34 mouse cellular contexts compared by ENCODE assay signal in genomic region chr19:58805191-58805779, GRCm38 (mm10). TPM values are rescaled to one million over a fixed set of nuclear protein-coding genes. Genes with fewer than 3 reads are reported as not detected.
DNase-seq lines count a peak whose midpoint lies in the region; ATAC-seq lines count a peak whose summit lies in the region.
"Had no signal": no experiment of that assay in that cellular context is flagged by ENCODE, and none has a peak within 500 bp of the region (broad histone marks: within the 10 kb centered on the region; RNA-seq: fewer than 3 reads in every experiment).

No protein-coding gene starts in this region.

- H3K36me3 ChIP-seq in intestine, embryonic 16.5 days (ENCODE audit: control insufficient read depth, insufficient read depth, low read length): no peaks in the 10 kb centered on the region
- no peaks in the 10 kb centered on the region for H3K36me3 ChIP-seq in limb, embryonic 10.5 days
- H3K36me3 ChIP-seq: embryonic facial prominence, embryonic 12.5 days; G1E; limb, embryonic 12.5 days; liver, embryonic 15.5 days had no signal

- 85% methylated on average over 9 of the region's 9 CpGs for WGBS in intestine, embryonic 16.5 days
- WGBS in limb, embryonic 10.5 days: 92% methylated on average over 9 of the region's 9 CpGs

- intact Hi-C loops in left cerebral cortex, postnatal 36 days (cut with DNase I): loop anchor here (5.0 kb wide), 1 partner anchor 402 kb away; no protein-coding TSS in a partner anchor

- peak; percentile 69 for DNase-seq in layer of hippocampus, adult 11-12 months (ENCODE audit: low spot score)
- no peak for DNase-seq in layer of hippocampus, postnatal 10 days (ENCODE audit: low spot score in 2 of 2)
- DNase-seq in left cerebral cortex, postnatal 36 days (ENCODE audit: low spot score in 2 of 2): peak; percentile 33 to 53
- DNase-seq in left cerebral cortex, adult 8-10 months (ENCODE audit: low spot score in 2 of 2): no peak
- DNase-seq in brain, adult 2 months (ENCODE audit: low read depth, low spot score): peak; percentile 76
- DNase-seq in layer of hippocampus, adult 9-11 months: peak; percentile 71
- DNase-seq in limb, embryonic 10.5 days (ENCODE audit: low spot score): no peak
- DNase-seq: adrenal gland, adult 8-10 months; cerebellum, adult 11-12 months; cerebellum, adult 9-11 months; embryo, embryonic 11 days; heart, adult 2 months; heart, postnatal 10 days; kidney, adult 11 months; kidney, postnatal 14 days; lung, embryonic 14.5 days; lung, postnatal 14 days had no signal

- no peak overlapping the region for H3K4me3 ChIP-seq in intestine, embryonic 16.5 days (ENCODE audit: low read length)
- H3K4me3 ChIP-seq in limb, embryonic 10.5 days: no peak overlapping the region
- H3K4me3 ChIP-seq: embryonic facial prominence, embryonic 12.5 days; heart, adult 2 months; heart, embryonic 13.5 days; limb, embryonic 12.5 days; liver, embryonic 15.5 days; neural tube, embryonic 12.5 days had no signal

- no peaks in the 10 kb centered on the region for H3K27me3 ChIP-seq in intestine, embryonic 16.5 days (replicated peaks; ENCODE audit: control insufficient read depth, insufficient read depth, low read length)
- no peaks in the 10 kb centered on the region for H3K27me3 ChIP-seq in limb, embryonic 10.5 days (ENCODE audit: low read depth, poor library complexity, severe bottlenecking)
- H3K27me3 ChIP-seq: embryonic facial prominence, embryonic 12.5 days; heart, embryonic 13.5 days; limb, embryonic 12.5 days; liver, embryonic 15.5 days; neural tube, embryonic 12.5 days had no signal

- H3K9me3 ChIP-seq in intestine, embryonic 16.5 days (ENCODE audit: control insufficient read depth, low read length): no peaks in the 10 kb centered on the region
- H3K9me3 ChIP-seq in limb, embryonic 10.5 days (replicated peaks): no peaks in the 10 kb centered on the region
- H3K9me3 ChIP-seq: embryonic facial prominence, embryonic 12.5 days; heart, embryonic 13.5 days; limb, embryonic 12.5 days; liver, embryonic 15.5 days; neural tube, embryonic 12.5 days had no signal

- H3K4me2 ChIP-seq in intestine, embryonic 16.5 days (ENCODE audit: low read depth, low read length): no peak overlapping the region
- H3K4me2 ChIP-seq: embryonic facial prominence, embryonic 12.5 days; heart, embryonic 13.5 days; hindbrain, embryonic 14.5 days; limb, embryonic 12.5 days; liver, embryonic 15.5 days; lung, embryonic 14.5 days; neural tube, embryonic 12.5 days had no signal

- no peak overlapping the region for H3K9ac ChIP-seq in intestine, embryonic 16.5 days (ENCODE audit: low read depth, low read length)
- H3K9ac ChIP-seq: embryonic facial prominence, embryonic 12.5 days; heart, embryonic 13.5 days; hindbrain, embryonic 14.5 days; limb, embryonic 12.5 days; liver, embryonic 15.5 days; lung, embryonic 14.5 days; neural tube, embryonic 12.5 days had no signal

- no peak overlapping the region for H3K27ac ChIP-seq in intestine, embryonic 16.5 days (ENCODE audit: low read length)
- no peak overlapping the region for H3K27ac ChIP-seq in limb, embryonic 10.5 days
- H3K27ac ChIP-seq: embryonic facial prominence, embryonic 12.5 days; heart, adult 2 months; heart, embryonic 13.5 days; hindbrain, embryonic 14.5 days; limb, embryonic 12.5 days; liver, embryonic 15.5 days; neural tube, embryonic 12.5 days had no signal

- no peaks in the 10 kb centered on the region for H3K4me1 ChIP-seq in intestine, embryonic 16.5 days (ENCODE audit: control insufficient read depth, insufficient read depth, low read length)
- H3K4me1 ChIP-seq in limb, embryonic 10.5 days: no peaks in the 10 kb centered on the region
- H3K4me1 ChIP-seq: embryonic facial prominence, embryonic 12.5 days; heart, embryonic 13.5 days; limb, embryonic 12.5 days; liver, embryonic 15.5 days; neural tube, embryonic 12.5 days had no signal

- no peak for ATAC-seq in intestine, embryonic 16.5 days
- ATAC-seq: forebrain, embryonic 14.5 days; midbrain, embryonic 16.5 days had no signal

RNA-seq across cellular contexts. Expression of gene 1700019N19Rik, which starts 11.0 kb away (rescaled TPM):
- total RNA-seq in layer of hippocampus, postnatal 10 days (2021): under 1 TPM in 1 of 2 experiments, not detected in 1; 0.37 TPM
- total RNA-seq in left cerebral cortex, postnatal 36 days (2021): 1 to 10 TPM in 1 of 2 experiments, not detected in 1; 1.1 TPM
- total RNA-seq in left cerebral cortex, adult 8-10 months (2022): under 1 TPM in 2 of 4 experiments, not detected in 2; 0.34 to 0.53 TPM
- polyA plus RNA-seq in intestine, embryonic 16.5 days (2015; fragmentation: Nextera tagmentation; extraction: Ambion mirVana): not detected in 2 replicates
- polyA plus RNA-seq in limb, embryonic 10.5 days (2016; fragmentation: Nextera tagmentation; extraction: Ambion mirVana): not detected in 2 replicates
- total RNA-seq: G1E; gastrocnemius, adult 8-10 months; gastrocnemius, postnatal 4 days; heart, adult 2 months; heart, postnatal 10 days; hematopoietic stem cell, adult 5-6 weeks; liver, adult 2 months had no signal
- polyA plus RNA-seq: forebrain, embryonic 14.5 days; G1E; heart, embryonic 13.5 days; hindbrain, embryonic 14.5 days; kidney, embryonic 14.5 days; limb, embryonic 12.5 days; liver, adult 2 months; liver, embryonic 15.5 days; lung, embryonic 14.5 days; midbrain, embryonic 16.5 days; neural tube, embryonic 12.5 days; small intestine, adult 2 months; stomach, embryonic 14.5 days had no signal

RNA-seq across cellular contexts. Expression of gene Pnliprp2, which starts 45.8 kb away (rescaled TPM):
- under 1 TPM in 1 of 2 experiments, not detected in 1; 0.20 TPM for total RNA-seq in layer of hippocampus, postnatal 10 days (2021)
- total RNA-seq in left cerebral cortex, postnatal 36 days (2021): under 1 TPM in 1 of 2 experiments, not detected in 1; 0.20 TPM
- total RNA-seq in left cerebral cortex, adult 8-10 months (2022): not detected
- 13.6 and 25.5 TPM in 2 replicates for polyA plus RNA-seq in intestine, embryonic 16.5 days (2015; fragmentation: Nextera tagmentation; extraction: Ambion mirVana)
- 0.11 TPM in 1 of 2 replicates, not detected in the other for polyA plus RNA-seq in limb, embryonic 10.5 days (2016; fragmentation: Nextera tagmentation; extraction: Ambion mirVana)
- total RNA-seq: adrenal gland, adult 8-10 months; G1E; gastrocnemius, adult 8-10 months; gastrocnemius, postnatal 4 days; heart, adult 2 months; heart, postnatal 10 days; hematopoietic stem cell, adult 5-6 weeks had no signal
- polyA plus RNA-seq: embryonic facial prominence, embryonic 12.5 days; G1E; heart, adult 2 months; liver, adult 2 months; midbrain, embryonic 16.5 days; neural tube, embryonic 12.5 days had no signal

Comparison
In these comparisons a context has a peak if more than half of its experiments do, and no peak if none do; other contexts are left out.
1. DNase-seq: peak in layer of hippocampus, adult 11-12 months (single experiment), left cerebral cortex, postnatal 36 days (2 of 2), brain, adult 2 months (single experiment) and layer of hippocampus, adult 9-11 months (single experiment); none in layer of hippocampus, postnatal 10 days (0 of 2), left cerebral cortex, adult 8-10 months (0 of 2) and limb, embryonic 10.5 days (single experiment).